Mouse (Mus musculus): ENCODE data around the gene Acta1. TPM values are rescaled to one million over a fixed set of nuclear protein-coding genes. Genes with fewer than 3 reads are reported as not detected.

The Acta1 gene
- total RNA-seq, 2 experiments from 2014 or later, result 0.83 to 3.7 TPM

DNA sequence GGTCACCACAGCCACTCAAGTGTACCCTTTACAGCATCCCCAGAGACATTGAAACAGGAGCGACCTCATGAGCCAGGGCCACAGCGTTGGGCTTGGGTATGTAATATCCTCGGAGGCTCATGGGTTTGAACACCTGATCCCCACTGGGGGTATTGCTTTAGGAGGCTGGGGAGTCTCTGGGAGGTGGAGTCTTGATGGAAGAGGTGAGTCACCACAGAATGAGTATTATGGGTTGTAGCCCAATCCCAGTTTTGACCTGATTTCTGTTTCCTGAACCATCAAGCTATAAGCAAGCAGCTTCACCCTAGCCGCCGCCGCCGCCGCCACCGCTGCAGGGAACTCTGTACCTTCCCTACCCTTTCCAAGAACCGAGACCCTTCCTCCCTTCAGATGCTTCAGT, 48.6 kb downstream of the Acta1 start:
- DNase-seq, result no peak

GRCm38 (mm10) chr8:123845114-123845513, 49.4 kb downstream of the Acta1 start:
- DNase-seq, result no peak

- no peak for DNase-seq
Observed at GRCm38 (mm10) chr8:123844341-123844740, 50.2 kb downstream of the Acta1 start.

DNA sequence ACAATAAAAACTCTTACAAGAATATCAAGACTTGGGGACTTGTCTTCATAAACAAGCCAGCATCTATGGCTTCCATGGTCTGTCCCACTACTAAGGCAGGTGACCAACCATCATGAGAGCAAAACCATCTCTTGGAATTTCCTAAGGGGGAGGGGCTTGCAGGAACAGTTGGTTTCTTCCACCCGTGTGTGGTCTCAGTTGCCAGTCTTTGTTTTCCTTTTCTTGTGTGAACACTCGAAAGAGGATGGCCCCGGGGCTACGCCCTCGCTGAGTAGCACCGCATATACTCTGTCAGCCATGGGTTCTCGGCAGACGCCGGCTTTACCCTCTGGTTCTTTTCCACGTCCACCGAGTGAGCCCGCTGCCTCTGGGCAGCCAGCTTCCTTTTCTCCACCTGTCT, 52.5 kb downstream of the Acta1 start:
- DNase-seq, result no peak

Other genes starting within 250 kb of the Acta1 start
- gene Rhou, start 240.8 kb downstream of the Acta1 start, total RNA-seq (2021), result 10 to 100 TPM; 40.8 to 55.7 TPM
- gene Rab4a, start 88.8 kb downstream of the Acta1 start, total RNA-seq (2021), result 10 to 100 TPM; 23.2 to 34.6 TPM
- gene Ccsap, start 34.5 kb downstream of the Acta1 start, total RNA-seq (2021), result 1 to 10 TPM; 2.4 TPM
- 10 to 100 TPM; 20.5 to 21.0 TPM for gene Nup133, start 54.5 kb upstream of the Acta1 start, total RNA-seq (2021)
- 10 to 100 TPM; 12.8 to 13.5 TPM for gene Abcb10, start 88.4 kb upstream of the Acta1 start, total RNA-seq (2021)
- 10 to 100 TPM; 21.3 to 26.5 TPM for gene Taf5l, start 126.6 kb upstream of the Acta1 start, total RNA-seq (2021)
- gene Urb2, start 126.8 kb upstream of the Acta1 start, total RNA-seq (2021), result 10 to 100 TPM; 12.7 to 16.0 TPM

Measured in adrenal gland, postnatal 36 days (tissue).